ENCODE assay signal across 9 mouse cellular contexts in genomic region chr1:138840440-138841305, GRCm38 (mm10). TPM values are rescaled to one million over a fixed set of nuclear protein-coding genes. Genes with fewer than 3 reads are reported as not detected.
DNase-seq lines count a peak whose midpoint lies in the region; ATAC-seq lines count a peak whose summit lies in the region.
"Had no signal": no experiment of that assay in that cellular context is flagged by ENCODE, and none has a peak within 500 bp of the region (broad histone marks: within the 10 kb centered on the region; RNA-seq: fewer than 3 reads in every experiment).

No protein-coding gene starts in this region.

- H3K4me3 ChIP-seq in heart, embryonic 11.5 days (ENCODE audit: low read depth, low read length) = peak overlapping the region; percentile 38
- H3K4me3 ChIP-seq in midbrain, embryonic 15.5 days = peak overlapping the region; percentile 48
- H3K4me3 ChIP-seq: erythroblast, embryonic 14.5 days had no signal

- no peak for DNase-seq in heart, postnatal 36 days
- peak; percentile 64 for DNase-seq in embryo, embryonic 10.5 days (ENCODE audit: low spot score)
- DNase-seq in heart, postnatal 10 days = peak; percentile 33 to 39
- no peak for DNase-seq in thymus, postnatal 36 days
- DNase-seq in adrenal gland, adult 2 months = no peak

- intact Hi-C loops in heart, postnatal 36 days (cut with DNase I) = no loop called here
- intact Hi-C loops in heart, postnatal 10 days (cut with DNase I) = loop anchor here (5.0 to 10.0 kb wide), 2 partner anchors 122 to 584 kb away; partner anchors contain the start of genes Dennd1b and Zbtb41

- no peak overlapping the region for H3K9ac ChIP-seq in heart, embryonic 11.5 days (ENCODE audit: low read depth, low read length)
- H3K9ac ChIP-seq in midbrain, embryonic 15.5 days = peak overlapping the region; percentile 65

- H3K9me3 ChIP-seq in heart, embryonic 11.5 days (replicated peaks; ENCODE audit: control insufficient read depth, low read length) = no peaks in the 10 kb centered on the region
- no peaks in the 10 kb centered on the region for H3K9me3 ChIP-seq in midbrain, embryonic 15.5 days

- ATAC-seq in heart, embryonic 11.5 days (replicated peaks; ENCODE audit: insufficient number of reproducible peaks, low FRiP score, low TSS enrichment) = no peak
- no peak for ATAC-seq in midbrain, embryonic 15.5 days (replicated peaks)
- ATAC-seq in cerebellum, adult (ENCODE audit: insufficient number of reproducible peaks, low FRiP score, low TSS enrichment) = no peak

- no peak overlapping the region for H3K27ac ChIP-seq in heart, embryonic 11.5 days (ENCODE audit: low read depth, low read length)
- peak overlapping the region; percentile 90 for H3K27ac ChIP-seq in midbrain, embryonic 15.5 days

- H3K4me1 ChIP-seq in heart, embryonic 11.5 days (ENCODE audit: control insufficient read depth, insufficient read depth, low read length) = peaks cover 7% of the 10 kb centered on the region
- peaks cover 15% of the 10 kb centered on the region; the same call in 1 of the 2 replicates for H3K4me1 ChIP-seq in midbrain, embryonic 15.5 days

- H3K4me2 ChIP-seq in heart, embryonic 11.5 days = peak overlapping the region; percentile 58
- H3K4me2 ChIP-seq in midbrain, embryonic 15.5 days = peak overlapping the region; percentile 45

- H3K36me3 ChIP-seq in heart, embryonic 11.5 days (ENCODE audit: control insufficient read depth, insufficient read depth, low read length) = no peaks in the 10 kb centered on the region
- H3K36me3 ChIP-seq in midbrain, embryonic 15.5 days (replicated peaks) = no peaks in the 10 kb centered on the region

- WGBS in heart, embryonic 11.5 days (ENCODE audit: insufficient replicate concordance) = 9% methylated on average over 25 of the region's 25 CpGs
- 4% methylated on average over 25 of the region's 25 CpGs for WGBS in midbrain, embryonic 15.5 days

- H3K27me3 ChIP-seq in heart, embryonic 11.5 days (ENCODE audit: control insufficient read depth, insufficient read depth, low read length) = peaks cover 77% of the 10 kb centered on the region
- H3K27me3 ChIP-seq in midbrain, embryonic 15.5 days (replicated peaks) = peaks cover 31% of the 10 kb centered on the region

RNA-seq across cellular contexts. Expression of gene Lhx9, which starts 7.7 kb away (rescaled TPM):
- polyA plus RNA-seq in heart, embryonic 11.5 days (2014; fragmentation: Nextera tagmentation; extraction: Ambion mirVana) = 2.0 and 2.5 TPM in 2 replicates
- not detected for total RNA-seq in heart, postnatal 36 days (2021)
- under 1 TPM in 1 of 2 experiments, not detected in 1; 0.12 TPM for total RNA-seq in heart, postnatal 10 days (2021)
- 124 and 139 TPM in 2 replicates for polyA plus RNA-seq in midbrain, embryonic 15.5 days (2015; fragmentation: Nextera tagmentation; extraction: Ambion mirVana)
- total RNA-seq in adrenal gland, adult 2 months (2021) = not detected
- 0.09 TPM in 1 of 2 replicates, not detected in the other for polyA plus RNA-seq in adrenal gland, adult 2 months (2012; rRNA removed)
- polyA plus RNA-seq: erythroblast, embryonic 14.5 days had no signal

RNA-seq across cellular contexts. Expression of gene 2310009B15Rik, which starts 16.0 kb away (rescaled TPM):
- polyA plus RNA-seq in heart, embryonic 11.5 days (2014; fragmentation: Nextera tagmentation; extraction: Ambion mirVana) = 27.4 and 28.1 TPM in 2 replicates
- total RNA-seq in heart, postnatal 36 days (2021) = 10 to 100 TPM; 10.8 to 15.2 TPM
- total RNA-seq in heart, postnatal 10 days (2021) = 10 to 100 TPM; 17.1 to 18.2 TPM
- polyA plus RNA-seq in midbrain, embryonic 15.5 days (2015; fragmentation: Nextera tagmentation; extraction: Ambion mirVana) = 33.6 and 37.6 TPM in 2 replicates
- 10 to 100 TPM; 13.1 to 18.2 TPM for total RNA-seq in adrenal gland, adult 2 months (2021)
- polyA plus RNA-seq in adrenal gland, adult 2 months (2012; rRNA removed) = 35.0 and 45.3 TPM in 2 replicates

Comparison
In these comparisons a context has a peak if more than half of its experiments do, and no peak if none do; other contexts are left out.
1. DNase-seq: peak in embryo, embryonic 10.5 days (single experiment) and heart, postnatal 10 days (2 of 2); none in heart, postnatal 36 days (0 of 2), thymus, postnatal 36 days (0 of 2) and adrenal gland, adult 2 months (single experiment).